Mouse (Mus musculus) embryonic facial prominence, embryonic 12.5 days (tissue): ENCODE results near the gene Ttc3. TPM values are rescaled to one million over a fixed set of nuclear protein-coding genes. Genes with fewer than 3 reads are reported as not detected.
"Not testable (repeated sequence)": the region's sequence is repeated elsewhere in the genome, so short reads cannot be mapped to it uniquely, and the experiment has no call there.

Experiments used
- ATAC-seq: fragments of 200-750 bp; cut with Nextera tagmentation; 2 replicates; pipeline ENCODE4 v1.8.0; 2017; ENCODE audit not compliant: insufficient number of reproducible peaks, insufficient read depth, low FRiP score, low TSS enrichment
- H3K27ac ChIP-seq: fragments of 300-500 bp; sonication (generic); 2 replicates; pipeline ENCODE4 v1.5.1; 2016; ENCODE audit warnings: mild to moderate bottlenecking
- H3K27me3 ChIP-seq: fragments of 300-500 bp; sonication (generic); 2 replicates; pipeline ENCODE4 v1.6.1; 2016; ENCODE audit warnings: mild to moderate bottlenecking, moderate library complexity
- H3K36me3 ChIP-seq: fragments of 300-500 bp; sonication (generic); 2 replicates; pipeline ENCODE4 v1.6.1; 2016; ENCODE audit warnings: mild to moderate bottlenecking
- H3K4me1 ChIP-seq: fragments of 300-500 bp; sonication (generic); 2 replicates; pipeline ENCODE4 v1.6.1; 2016
- H3K4me2 ChIP-seq: fragments of 300-500 bp; sonication (generic); replicated peaks from 2 replicates; pipeline ENCODE4 v1.6.1; 2016; ENCODE audit warnings: mild to moderate bottlenecking, moderate library complexity
- H3K4me3 ChIP-seq: fragments of 300-500 bp; sonication (generic); 2 replicates; pipeline ENCODE4 v1.5.1; 2016; ENCODE audit warnings: mild to moderate bottlenecking
- H3K9ac ChIP-seq: fragments of 300-500 bp; sonication (generic); 2 replicates; pipeline ENCODE4 v1.6.1; 2016; ENCODE audit warnings: mild to moderate bottlenecking, moderate library complexity
- H3K9me3 ChIP-seq: fragments of 300-500 bp; sonication (generic); 2 replicates; pipeline ENCODE4 v1.6.1; 2016; ENCODE audit warnings: mild to moderate bottlenecking, moderate library complexity
- WGBS: fragments of 180-500 bp; shearing (Covaris S2); methylation state at CpG from one replicate; pipeline ENCODE4 v1.1.7; 2016; 5-methylcytosine and 5-hydroxymethylcytosine counted together
- polyA plus RNA-seq: library from polyadenylated mRNA; unstranded; fragments of >200 nt; fragmentation: Nextera tagmentation; extraction: Ambion mirVana; gene quantifications from 2 replicates; pipeline ENCODE4 v1.2.1, GENCODE M21; 2016

Ttc3 gene
- polyA plus RNA-seq, 1 experiment from 2014 or later = 377 TPM

DNA sequence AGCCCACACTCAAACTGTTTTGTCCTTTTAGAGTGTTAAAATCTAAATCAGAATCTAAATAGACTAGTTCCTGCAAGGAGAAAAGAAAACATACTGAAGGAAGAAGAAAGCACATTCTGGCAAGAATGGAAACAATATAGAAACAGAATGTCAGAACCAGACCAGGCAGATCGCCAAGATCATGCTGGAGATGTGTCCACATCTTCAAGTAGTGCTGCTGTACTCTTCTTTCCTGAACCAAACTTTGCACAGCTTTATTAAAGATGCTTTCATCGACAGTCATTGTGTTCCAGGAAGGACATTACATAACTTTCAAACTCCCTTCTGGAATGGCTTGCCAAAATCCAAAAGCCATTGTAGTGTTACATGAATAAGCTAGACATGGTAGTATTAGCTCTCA is 66.4 kb downstream of the Ttc3 start:
- 91% methylated on average over 2 of the region's 2 CpGs for WGBS
- H3K4me3 ChIP-seq = no peak overlapping the region
- ATAC-seq = no peak

DNA sequence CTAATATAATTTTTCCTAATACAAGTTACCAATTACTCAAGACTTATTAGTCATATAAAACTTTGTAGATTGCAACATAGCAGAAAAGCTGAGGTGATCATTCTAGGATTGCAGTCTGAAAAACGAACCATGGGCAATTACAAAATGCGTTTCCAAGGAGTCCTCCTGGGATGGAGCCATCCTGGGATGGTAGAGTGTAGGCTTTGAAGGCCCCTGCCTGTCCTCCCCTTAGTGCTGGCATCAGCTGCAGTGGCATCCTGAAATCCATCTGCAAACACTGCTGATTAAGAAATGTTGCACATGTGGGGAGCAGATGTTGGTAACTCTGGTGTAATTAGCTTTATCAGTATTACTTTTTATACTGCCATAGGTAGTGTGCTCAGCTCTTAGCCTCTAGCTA is 70.9 kb downstream of the Ttc3 start:
- Histone ChIP-seq H3K36me3 (peaks cover 73% of the 10 kb centered on the region), H3K9me3 (no peaks in the 10 kb centered on the region), H3K4me3 (no peak overlapping the region), H3K9ac (no peak overlapping the region), H3K4me2 (no peak overlapping the region), H3K4me1 (no peaks in the 10 kb centered on the region), H3K27ac (no peak overlapping the region), H3K27me3 (no peaks in the 10 kb centered on the region)
- ATAC-seq = no peak
- WGBS = 71% methylated on average over 2 of the region's 2 CpGs

More for the DNA sequence above, 66.4 kb downstream of the Ttc3 start:
- no peaks in the 10 kb centered on the region for H3K4me1 ChIP-seq
- no peak overlapping the region for H3K4me2 ChIP-seq
- H3K36me3 ChIP-seq = peaks cover 80% of the 10 kb centered on the region
- H3K9me3 ChIP-seq = no peaks in the 10 kb centered on the region
- H3K27me3 ChIP-seq = no peaks in the 10 kb centered on the region
- H3K9ac ChIP-seq = no peak overlapping the region
- H3K27ac ChIP-seq = no peak overlapping the region

DNA sequence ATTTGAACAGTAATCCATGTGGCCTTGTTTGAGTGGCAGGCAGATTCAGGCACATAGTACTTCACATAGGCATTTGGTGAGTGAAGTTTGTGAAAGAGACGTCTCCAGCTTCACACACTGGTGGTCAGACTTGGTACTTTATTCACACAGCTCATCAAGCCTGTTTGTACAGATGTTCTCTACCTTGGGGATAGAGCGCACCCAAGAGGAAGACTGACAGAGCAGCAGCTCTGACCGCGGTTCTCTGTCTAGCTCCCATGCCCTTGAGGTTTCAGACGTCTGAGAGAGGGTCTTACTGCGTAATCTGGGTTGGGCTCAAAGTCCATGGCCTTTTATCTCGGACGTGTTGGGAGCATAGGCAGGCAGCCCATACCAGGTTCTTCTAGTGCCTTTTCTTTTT is 78.7 kb downstream of the Ttc3 start:
- Histone ChIP-seq H3K4me3 (no peak overlapping the region), H3K4me1 (no peaks in the 10 kb centered on the region), H3K9ac (no peak overlapping the region), H3K4me2 (no peak overlapping the region), H3K9me3 (no peaks in the 10 kb centered on the region), H3K27me3 (no peaks in the 10 kb centered on the region), H3K36me3 (peaks cover 78% of the 10 kb centered on the region), H3K27ac (no peak overlapping the region)
- ATAC-seq = no peak
- 76% methylated on average over 8 of the region's 8 CpGs for WGBS

DNA sequence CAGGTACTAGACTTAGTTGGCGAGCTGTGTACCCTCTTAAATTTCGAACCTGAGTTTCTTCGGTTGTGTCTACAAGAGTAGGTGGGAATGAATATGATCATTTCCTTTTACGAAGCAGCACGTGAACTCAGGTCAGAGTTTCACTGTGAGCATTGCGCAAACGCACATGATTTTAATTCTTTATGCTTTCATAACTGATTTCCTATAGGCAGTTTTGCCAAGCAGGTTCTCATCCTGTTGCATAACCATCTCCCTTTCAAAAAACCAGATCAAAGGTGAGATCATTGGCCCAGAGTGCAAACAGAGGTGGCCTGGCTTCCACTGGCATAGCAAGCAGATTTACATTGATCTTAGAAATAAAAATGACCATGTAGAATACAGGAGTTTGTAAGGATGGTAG is 79.2 kb downstream of the Ttc3 start:
- Histone ChIP-seq H3K4me1 (no peaks in the 10 kb centered on the region), H3K9ac (no peak overlapping the region), H3K36me3 (peaks cover 82% of the 10 kb centered on the region), H3K27me3 (no peaks in the 10 kb centered on the region), H3K9me3 (no peaks in the 10 kb centered on the region), H3K27ac (no peak overlapping the region), H3K4me2 (no peak overlapping the region), H3K4me3 (no peak overlapping the region)
- no peak for ATAC-seq
- 94% methylated on average over 7 of the region's 7 CpGs for WGBS

DNA sequence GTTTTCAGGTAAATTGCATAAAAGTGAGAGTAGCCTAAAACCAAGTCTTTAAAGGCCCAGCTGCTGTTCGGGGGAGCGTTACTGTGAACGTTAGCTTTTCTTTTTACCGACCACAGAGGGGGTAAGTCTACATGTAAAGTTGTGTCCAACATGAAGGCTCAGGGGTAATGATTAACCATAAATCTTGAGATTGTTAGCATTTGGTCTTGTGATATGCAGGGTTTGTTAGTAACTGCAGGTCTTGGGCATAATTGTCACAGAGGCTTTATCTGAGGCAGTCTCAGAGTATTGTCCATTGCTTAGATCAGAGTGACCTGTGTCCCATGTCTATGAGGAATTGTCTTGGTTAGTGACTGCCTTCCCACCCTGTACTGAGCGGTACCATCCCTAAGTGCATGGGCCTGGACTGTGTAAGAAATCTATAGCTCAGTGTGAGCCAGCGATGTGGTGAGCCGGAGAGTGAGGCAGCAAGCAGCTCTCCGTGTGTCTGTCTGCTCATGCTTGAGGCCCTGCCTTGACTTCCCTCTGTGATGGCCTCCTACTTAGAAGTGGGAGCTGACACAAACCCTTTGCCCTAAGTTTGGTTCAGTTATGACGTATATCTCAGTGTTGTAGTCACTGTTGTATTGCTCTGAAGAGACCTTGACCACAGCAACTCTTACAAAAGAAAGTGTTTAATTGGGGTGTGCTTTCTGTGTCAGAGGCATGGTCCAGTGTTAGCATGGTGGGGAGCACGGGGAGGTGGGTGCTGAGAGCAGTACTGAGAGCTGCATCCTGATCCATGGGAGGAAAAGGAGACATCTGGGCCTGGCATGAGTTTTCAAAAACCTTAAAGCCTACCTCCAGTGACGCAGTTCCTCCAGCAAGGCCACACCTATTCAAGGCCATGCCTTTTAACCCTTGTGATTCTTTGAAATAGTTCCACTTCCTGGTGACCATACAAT is 81.4 kb downstream of the Ttc3 start:
- Histone ChIP-seq H3K36me3 (peaks cover 86% of the 10 kb centered on the region), H3K27ac (no peak overlapping the region), H3K4me2 (no peak overlapping the region), H3K4me3 (no peak overlapping the region), H3K9me3 (no peaks in the 10 kb centered on the region), H3K4me1 (no peaks in the 10 kb centered on the region), H3K27me3 (no peaks in the 10 kb centered on the region), H3K9ac (no peak overlapping the region)
- ATAC-seq = no peak
- WGBS = 93% methylated on average over 11 of the region's 11 CpGs

DNA sequence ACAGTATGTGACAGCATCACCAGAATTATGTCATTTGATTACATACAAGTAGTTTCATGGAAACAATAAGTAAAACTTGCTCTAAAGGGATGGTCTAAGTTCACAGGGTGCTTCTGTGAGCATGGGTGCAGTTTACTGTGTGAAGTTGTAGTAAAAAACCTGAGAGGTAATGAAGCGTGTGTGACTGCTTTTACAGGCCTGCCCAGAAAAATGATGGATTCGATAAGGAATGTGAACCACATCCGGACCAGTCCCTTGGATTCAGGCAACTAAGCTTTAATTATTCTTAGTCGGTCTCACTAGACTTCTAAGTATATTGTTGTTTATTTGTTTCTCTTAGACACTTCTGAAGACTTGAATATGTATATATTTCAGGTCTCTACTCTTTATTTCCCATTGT is 82.3 kb downstream of the Ttc3 start:
- Histone ChIP-seq H3K9me3 (no peaks in the 10 kb centered on the region), H3K27me3 (no peaks in the 10 kb centered on the region), H3K4me3 (no peak overlapping the region), H3K27ac (no peak overlapping the region), H3K4me2 (no peak overlapping the region), H3K36me3 (peaks cover 87% of the 10 kb centered on the region), H3K4me1 (no peaks in the 10 kb centered on the region), H3K9ac (no peak overlapping the region)
- ATAC-seq = no peak
- WGBS = 85% methylated on average over 4 of the region's 4 CpGs

DNA sequence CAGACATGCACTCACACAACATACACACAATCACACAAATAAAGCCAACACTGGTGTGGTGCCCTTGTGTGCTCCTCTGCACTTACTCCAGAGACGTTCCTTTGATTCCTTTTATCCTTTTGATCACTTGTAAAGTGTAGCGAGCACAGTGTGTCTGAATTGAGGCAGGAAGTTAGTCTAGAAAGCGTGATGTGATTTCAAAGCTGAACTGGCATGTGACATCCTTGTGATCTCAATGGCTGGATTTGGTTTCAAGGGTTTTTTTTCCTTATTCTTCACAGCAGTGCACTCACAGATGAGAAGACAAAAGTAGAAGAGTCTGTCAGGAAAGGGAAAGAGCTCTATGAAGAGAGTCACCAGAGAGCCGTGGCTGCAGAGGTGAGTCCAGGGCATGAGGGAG is 83.7 kb downstream of the Ttc3 start:
- Histone ChIP-seq H3K27me3 (no peaks in the 10 kb centered on the region), H3K27ac (no peak overlapping the region), H3K9me3 (no peaks in the 10 kb centered on the region), H3K4me2 (no peak overlapping the region), H3K4me3 (no peak overlapping the region), H3K36me3 (peaks cover 88% of the 10 kb centered on the region), H3K4me1 (no peaks in the 10 kb centered on the region), H3K9ac (no peak overlapping the region)
- ATAC-seq = no peak
- 78% methylated on average over 4 of the region's 4 CpGs for WGBS

DNA sequence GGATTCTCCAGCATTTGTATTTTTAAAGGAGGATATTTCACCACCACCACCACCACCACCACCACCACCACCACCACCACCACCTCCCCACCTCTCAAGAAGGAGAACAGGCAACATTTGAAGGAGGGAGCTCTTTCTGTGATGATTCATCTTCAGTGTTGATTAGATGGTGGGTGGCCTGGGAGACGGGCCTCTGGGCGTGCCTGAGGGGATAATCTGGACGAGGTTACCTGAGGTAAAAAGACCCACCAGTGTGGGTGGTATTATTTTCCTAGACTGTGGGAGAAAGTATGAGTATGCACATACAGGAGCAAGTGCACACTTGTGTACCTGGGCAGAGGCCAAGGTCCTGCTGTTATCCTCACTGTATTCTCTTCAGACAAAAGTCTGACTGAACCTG is 93.6 kb downstream of the Ttc3 start:
- WGBS = 88% methylated on average over 3 of the region's 3 CpGs
- Histone ChIP-seq H3K9me3 (no peaks in the 10 kb centered on the region), H3K27ac (no peak overlapping the region), H3K9ac (no peak overlapping the region), H3K4me2 (no peak overlapping the region), H3K4me1 (no peaks in the 10 kb centered on the region), H3K4me3 (no peak overlapping the region), H3K36me3 (peaks cover 93% of the 10 kb centered on the region), H3K27me3 (no peaks in the 10 kb centered on the region)
- ATAC-seq = no peak

DNA sequence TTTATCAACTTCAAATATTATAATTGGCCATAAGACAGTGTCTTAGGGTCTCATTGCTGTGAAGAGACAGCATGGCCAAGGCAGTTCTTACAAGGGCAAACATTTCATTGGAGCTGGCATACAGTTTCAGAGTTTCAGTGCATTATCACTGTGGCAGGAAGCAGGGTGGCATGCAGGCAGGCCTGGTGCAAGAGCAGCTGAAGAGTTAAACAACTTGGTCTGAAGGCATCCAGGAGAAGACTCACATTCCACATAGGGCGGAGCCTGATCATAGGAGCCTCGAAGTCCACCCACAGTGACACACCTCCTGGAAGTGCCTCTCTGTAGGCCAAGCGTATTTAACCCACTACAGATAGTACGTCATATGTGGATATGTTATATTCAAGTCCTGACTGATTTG is 95.5 kb downstream of the Ttc3 start:
- Histone ChIP-seq H3K4me2 (no peak overlapping the region), H3K27me3 (no peaks in the 10 kb centered on the region), H3K9me3 (no peaks in the 10 kb centered on the region), H3K4me3 (no peak overlapping the region), H3K36me3 (peaks cover 93% of the 10 kb centered on the region), H3K9ac (no peak overlapping the region), H3K4me1 (no peaks in the 10 kb centered on the region), H3K27ac (no peak overlapping the region)
- 90% methylated on average over 4 of the region's 4 CpGs for WGBS
- ATAC-seq = no peak

DNA sequence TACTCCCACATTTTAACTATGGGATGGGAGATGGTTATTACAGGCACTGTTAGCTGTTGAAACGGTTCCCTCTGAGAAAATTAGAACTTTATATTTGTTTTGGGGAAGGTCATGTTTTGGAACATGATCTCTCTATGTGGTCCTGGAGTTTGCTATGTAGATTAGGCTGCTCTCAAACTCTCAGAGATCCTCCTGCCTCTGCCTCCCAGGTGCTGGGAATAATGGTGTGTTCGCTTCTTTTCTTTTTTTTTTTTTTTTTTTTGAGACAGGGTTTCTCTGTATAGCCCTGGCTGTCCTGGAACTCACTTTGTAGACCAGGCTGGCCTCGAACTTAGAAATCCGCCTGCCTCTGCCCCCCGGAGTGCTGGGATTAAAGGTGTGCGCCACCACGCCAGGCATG is 95.9 kb downstream of the Ttc3 start:
- not testable (repeated sequence) for H3K27ac ChIP-seq, H3K9ac ChIP-seq, H3K4me3 ChIP-seq, H3K27me3 ChIP-seq, H3K4me2 ChIP-seq, H3K9me3 ChIP-seq, H3K4me1 ChIP-seq, ATAC-seq
- 98% methylated on average over 7 of the region's 7 CpGs for WGBS
- H3K36me3 ChIP-seq = peaks cover 91% of the 10 kb centered on the region

DNA sequence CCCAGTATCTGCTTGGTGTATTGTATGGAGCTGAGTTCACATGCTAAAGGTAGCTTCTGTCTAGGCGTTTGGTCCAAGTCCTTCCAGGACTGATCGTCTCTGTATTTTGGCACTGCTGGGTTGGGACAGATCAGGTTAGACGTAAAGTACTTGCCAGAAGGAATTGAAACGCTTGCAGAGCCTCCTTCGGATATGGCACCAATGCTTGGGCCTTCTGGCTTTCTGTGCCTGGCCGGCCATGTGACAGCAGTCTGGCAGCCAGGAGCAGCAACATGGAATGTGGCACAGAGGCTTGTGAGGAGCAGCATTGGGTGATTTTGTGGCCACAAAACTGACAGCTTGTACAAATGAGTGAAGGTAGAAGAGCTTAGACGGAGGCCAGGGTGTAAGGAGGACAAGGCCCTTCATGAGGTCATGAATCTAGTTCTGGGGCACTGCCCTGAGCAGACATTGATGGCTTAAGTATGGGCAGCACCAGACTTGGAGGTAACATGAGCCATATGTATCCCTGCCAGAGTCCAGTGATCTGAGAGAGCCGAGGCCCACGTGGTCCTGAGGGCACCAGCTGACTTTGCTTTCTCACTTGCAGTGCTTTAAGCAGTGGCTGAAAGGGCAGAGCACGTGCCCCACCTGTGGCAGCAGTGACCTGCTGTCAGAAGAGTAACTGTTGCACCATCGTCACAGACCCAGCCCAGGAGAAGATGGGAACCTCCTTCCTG is 97.1 kb downstream of the Ttc3 start:
- no peak overlapping the region for H3K4me2 ChIP-seq
- H3K27ac ChIP-seq = no peak overlapping the region
- H3K4me1 ChIP-seq = no peaks in the 10 kb centered on the region
- ATAC-seq = no peak
- WGBS = 80% methylated on average over 11 of the region's 11 CpGs
- no peak overlapping the region for H3K4me3 ChIP-seq
- no peak overlapping the region for H3K9ac ChIP-seq
- H3K9me3 ChIP-seq = no peaks in the 10 kb centered on the region
- no peaks in the 10 kb centered on the region for H3K27me3 ChIP-seq
- peaks cover 82% of the 10 kb centered on the region for H3K36me3 ChIP-seq

DNA sequence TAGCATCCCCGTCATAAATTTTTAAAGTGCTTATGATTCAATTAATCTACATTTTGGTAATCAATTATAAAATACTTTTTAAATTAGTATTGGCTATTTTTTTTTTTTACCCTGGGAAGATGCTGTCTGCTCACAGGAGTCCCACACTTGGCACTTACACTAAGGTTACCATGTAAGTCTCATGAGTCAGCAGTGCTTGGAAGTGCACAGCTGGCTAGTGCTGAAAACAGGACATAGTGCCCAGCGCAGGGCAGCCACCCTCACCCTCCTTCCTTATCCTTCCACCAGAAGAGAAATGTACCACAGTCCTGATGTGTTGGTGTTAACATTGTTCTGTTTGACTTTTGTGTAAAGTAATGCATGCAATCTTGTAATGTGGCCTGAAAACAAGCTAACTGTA is 98.0 kb downstream of the Ttc3 start:
- H3K27me3 ChIP-seq = no peaks in the 10 kb centered on the region
- no peak for ATAC-seq
- H3K4me3 ChIP-seq = no peak overlapping the region
- H3K4me1 ChIP-seq = no peaks in the 10 kb centered on the region
- 96% methylated on average over 2 of the region's 2 CpGs for WGBS
- no peak overlapping the region for H3K27ac ChIP-seq
- H3K36me3 ChIP-seq = peaks cover 82% of the 10 kb centered on the region
- no peak overlapping the region for H3K4me2 ChIP-seq
- H3K9me3 ChIP-seq = no peaks in the 10 kb centered on the region
- no peak overlapping the region for H3K9ac ChIP-seq
